Mouse (Mus musculus): ENCODE measurements around the gene Ybx3.

Ybx3 gene

GRCm38 (mm10) chr6:131321854-131322639 lies 66.2 kb downstream of the Ybx3 start:
- no peak for DNase-seq

GRCm38 (mm10) chr6:131316155-131317101 lies 71.8 kb downstream of the Ybx3 start:
- no peak for DNase-seq

Data from cerebellum, postnatal 10 days (tissue).